Mouse (Mus musculus): Measurements from ENCODE around the gene Olfr410. TPM values are rescaled to one million over a fixed set of nuclear protein-coding genes. Genes with fewer than 3 reads are reported as not detected.

The Olfr410 gene
- not detected in 2 replicates for polyA plus RNA-seq (2016; fragmentation: Nextera tagmentation; extraction: Ambion mirVana)

DNA sequence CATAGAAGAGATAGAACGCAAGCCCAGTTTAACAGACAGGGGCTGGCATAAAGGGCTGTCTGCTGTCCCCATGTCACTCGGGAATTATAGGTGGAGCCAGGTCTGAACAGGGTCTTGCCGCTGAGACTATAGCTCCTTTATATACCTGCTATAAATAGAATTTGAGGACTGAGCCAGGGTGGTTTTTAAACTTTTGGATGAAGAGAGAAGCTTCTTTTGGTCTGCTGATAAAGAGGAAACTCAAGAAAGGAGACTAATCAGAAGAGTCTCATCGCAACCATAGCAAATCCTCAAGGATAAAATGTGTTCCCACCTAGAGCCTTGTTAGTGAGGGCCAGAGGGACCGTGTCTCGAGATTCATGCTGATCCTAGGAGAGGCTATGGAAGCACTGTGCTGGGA is at the start of gene Olfr410:
Gene Olfr410 (minus strand): TSS at position 101 of the 400 bp plus-strand sequence.
- Histone ChIP-seq H3K9me3 (no peaks in the 10 kb centered on the region; the same call in 1 of the 2 replicates), H3K4me2 (no peak within 1 kb of the TSS), H3K27me3 (no peaks in the 10 kb centered on the region), H3K27ac (no peak within 1 kb of the TSS), H3K4me3 (replicated peaks) (no peak within 1 kb of the TSS), H3K4me1 (replicated peaks) (no peaks in the 10 kb centered on the region), H3K9ac (replicated peaks) (no peak within 1 kb of the TSS), H3K36me3 (no peaks in the 10 kb centered on the region)
- no peak for ATAC-seq (ENCODE audit: insufficient number of reproducible peaks, insufficient read depth, low FRiP score, low TSS enrichment, low read depth)
- 75% methylated on average over 6 of the region's 6 CpGs for WGBS

DNA sequence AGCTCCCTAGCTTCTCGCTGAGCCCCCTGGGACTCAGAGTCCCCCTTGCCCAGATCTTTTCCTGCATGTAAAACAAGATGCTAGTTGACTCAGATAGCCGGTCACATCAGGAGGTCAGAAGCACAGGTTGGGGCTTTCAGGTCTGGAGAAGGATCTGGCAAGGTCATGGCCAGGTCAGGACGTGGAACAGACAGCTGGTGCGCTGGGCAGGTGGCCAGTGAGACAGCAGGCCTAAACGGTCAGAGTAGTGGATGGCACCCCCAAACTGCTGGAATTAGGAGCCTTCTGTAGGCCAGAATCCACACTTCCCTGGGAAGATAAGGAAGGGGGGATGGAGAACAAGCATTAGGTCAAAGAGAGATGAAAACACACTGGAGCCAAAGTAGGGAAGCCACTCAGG is 49.4 kb upstream of the Olfr410 start:
- H3K27ac ChIP-seq: no peak overlapping the region
- H3K4me1 ChIP-seq (replicated peaks): 0 out of 2 replicates have a peak, but pooled peaks cover 7% of the 10 kb centered on the region
- no peaks in the 10 kb centered on the region for H3K27me3 ChIP-seq
- no peak overlapping the region for H3K4me2 ChIP-seq
- H3K4me3 ChIP-seq (replicated peaks): no peak overlapping the region
- no peak overlapping the region for H3K9ac ChIP-seq (replicated peaks)
- 81% methylated on average over 5 of the region's 5 CpGs for WGBS
- no peaks in the 10 kb centered on the region for H3K9me3 ChIP-seq
- no peaks in the 10 kb centered on the region for H3K36me3 ChIP-seq
- no peak for ATAC-seq (ENCODE audit: insufficient number of reproducible peaks, insufficient read depth, low FRiP score, low TSS enrichment, low read depth)

DNA sequence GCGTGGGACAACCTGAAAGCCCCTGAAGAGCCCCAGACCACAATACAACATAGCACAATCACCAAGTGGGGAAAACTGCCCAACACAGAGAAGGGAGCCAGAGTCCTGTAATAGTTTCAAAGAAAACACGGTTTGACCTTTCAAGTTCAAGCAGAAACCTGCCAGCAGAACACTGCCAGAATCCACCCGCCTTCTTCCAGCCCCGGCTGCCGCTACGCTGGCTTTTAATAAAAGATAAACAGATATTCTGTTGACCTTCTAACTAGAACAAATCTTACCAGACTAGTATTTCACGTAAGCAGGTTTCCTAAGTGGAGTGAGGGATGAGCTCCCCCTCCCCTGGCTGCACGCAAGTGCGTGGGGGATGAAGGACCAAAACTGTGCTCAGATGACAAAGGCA is 47.8 kb upstream of the Olfr410 start:
- no peak for ATAC-seq (ENCODE audit: insufficient number of reproducible peaks, insufficient read depth, low FRiP score, low TSS enrichment, low read depth)
- Histone ChIP-seq H3K9ac (replicated peaks) (no peak overlapping the region), H3K9me3 (no peaks in the 10 kb centered on the region), H3K4me3 (replicated peaks) (no peak overlapping the region), H3K36me3 (no peaks in the 10 kb centered on the region), H3K27me3 (no peaks in the 10 kb centered on the region), H3K4me2 (no peak overlapping the region), H3K4me1 (replicated peaks) (0 out of 2 replicates have a peak, but pooled peaks cover 7% of the 10 kb centered on the region), H3K27ac (no peak overlapping the region)
- WGBS: 86% methylated on average over 9 of the region's 9 CpGs

DNA sequence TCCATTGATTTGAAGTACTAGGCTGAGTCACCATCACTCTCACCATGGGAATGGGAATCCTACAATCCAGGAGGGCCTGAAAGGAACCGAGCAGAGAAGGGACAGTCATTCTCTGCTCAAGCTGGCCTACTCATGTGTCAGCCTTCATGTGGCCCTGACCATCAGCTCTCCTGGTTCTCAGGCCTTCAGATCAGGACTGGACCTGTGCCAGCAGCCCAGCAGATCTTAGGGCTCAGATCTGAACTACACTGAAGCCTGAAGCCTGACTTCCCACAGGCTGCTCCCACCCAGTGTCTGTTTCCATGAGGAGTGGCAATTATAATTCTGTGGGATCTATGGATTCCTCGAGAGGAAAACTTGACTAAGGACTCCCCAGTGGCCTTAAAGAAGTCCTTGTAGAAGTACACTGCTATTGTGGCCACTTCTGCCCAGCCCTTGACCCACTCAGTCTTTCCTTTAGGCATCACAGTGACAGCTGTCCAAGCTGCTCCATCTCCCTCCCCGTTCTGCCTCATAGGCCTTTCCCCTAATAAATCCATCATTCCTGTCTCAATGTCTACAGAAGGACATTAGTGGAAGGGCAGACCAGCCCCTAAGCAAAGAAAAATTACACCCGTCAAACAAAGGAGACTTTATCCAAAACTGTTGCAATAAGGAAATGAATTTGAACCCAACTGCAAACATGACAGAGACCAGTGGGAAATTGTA is 41.5 kb upstream of the Olfr410 start:
- WGBS: 73% methylated on average over 4 of the region's 4 CpGs
- Histone ChIP-seq H3K9ac (replicated peaks) (no peak overlapping the region), H3K36me3 (no peaks in the 10 kb centered on the region), H3K27me3 (0 out of 2 replicates have a peak, but pooled peaks cover 4% of the 10 kb centered on the region), H3K4me3 (replicated peaks) (no peak overlapping the region), H3K27ac (no peak overlapping the region), H3K4me2 (no peak overlapping the region), H3K4me1 (replicated peaks) (0 out of 2 replicates have a peak, but pooled peaks cover 5% of the 10 kb centered on the region), H3K9me3 (no peaks in the 10 kb centered on the region)
- ATAC-seq (ENCODE audit: insufficient number of reproducible peaks, insufficient read depth, low FRiP score, low TSS enrichment, low read depth): no peak

DNA sequence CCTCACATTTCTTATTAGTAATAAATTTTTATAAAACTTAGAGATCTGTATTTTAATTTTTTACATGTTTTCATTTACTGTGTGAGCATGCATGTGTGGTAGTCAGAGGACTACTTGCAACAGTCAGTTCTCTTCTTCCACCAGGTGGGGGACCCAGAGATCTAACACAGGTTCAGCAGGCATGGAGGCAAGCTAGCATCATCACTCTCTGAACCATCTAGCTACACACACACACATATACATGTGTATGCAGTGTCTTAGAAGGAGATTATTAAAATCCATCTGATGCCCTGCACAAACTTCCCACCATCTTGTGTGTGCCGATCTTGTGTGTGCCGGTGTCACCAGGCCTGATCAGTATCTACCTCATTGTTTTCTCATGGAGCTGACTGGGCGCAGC is 39.0 kb upstream of the Olfr410 start:
- ATAC-seq (ENCODE audit: insufficient number of reproducible peaks, insufficient read depth, low FRiP score, low TSS enrichment, low read depth): no peak
- WGBS: 68% methylated on average over 3 of the region's 3 CpGs
- no peak overlapping the region for H3K27ac ChIP-seq

DNA sequence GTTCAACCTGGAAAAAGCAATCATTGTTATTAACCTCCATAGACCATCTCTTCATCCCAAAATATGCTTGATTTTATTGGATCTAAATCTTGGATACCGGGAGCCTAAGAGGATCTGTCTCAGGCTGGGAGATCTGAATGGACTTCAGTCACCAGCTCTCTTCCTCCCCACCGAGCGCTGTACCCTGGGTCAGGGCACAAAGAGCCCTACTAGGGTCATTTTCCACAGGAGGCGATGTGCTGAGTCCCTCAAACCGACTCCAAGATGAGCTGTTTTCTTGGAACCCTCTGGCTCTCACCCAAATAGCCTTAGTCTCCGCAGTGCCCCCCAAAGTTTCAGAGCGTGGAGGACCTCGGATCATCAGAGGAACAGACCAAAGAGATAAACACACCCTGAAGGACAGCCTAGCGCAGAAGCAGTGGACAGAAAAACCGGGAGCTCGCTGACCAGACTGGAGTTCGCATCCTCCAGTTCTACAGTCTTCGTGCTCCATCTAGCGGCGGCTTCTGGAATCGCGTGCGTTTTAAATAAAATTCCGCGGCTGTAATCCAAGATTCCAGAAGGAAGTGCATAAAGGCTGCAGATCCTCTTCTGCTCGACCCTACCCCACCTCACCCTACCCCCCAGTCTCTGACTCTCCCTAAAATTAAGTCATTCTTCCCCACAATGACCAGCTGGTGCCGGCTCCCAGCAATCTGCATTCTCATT is 33.7 kb upstream of the Olfr410 start:
- no peak overlapping the region for H3K4me3 ChIP-seq (replicated peaks)
- no peaks in the 10 kb centered on the region for H3K4me1 ChIP-seq (replicated peaks)
- 14% methylated on average over 22 of the region's 22 CpGs for WGBS
- no peak overlapping the region for H3K9ac ChIP-seq (replicated peaks)
- peaks cover under 1% of the 10 kb centered on the region; the same call in 1 of the 2 replicates for H3K9me3 ChIP-seq
- no peak for ATAC-seq (ENCODE audit: insufficient number of reproducible peaks, insufficient read depth, low FRiP score, low TSS enrichment, low read depth)
- no peak overlapping the region for H3K4me2 ChIP-seq
- no peak overlapping the region for H3K27ac ChIP-seq
- H3K36me3 ChIP-seq: no peaks in the 10 kb centered on the region
- peaks cover 13% of the 10 kb centered on the region; the same call in 1 of the 2 replicates for H3K27me3 ChIP-seq

More for the DNA sequence above, 39.0 kb upstream of the Olfr410 start:
- Histone ChIP-seq H3K9ac (replicated peaks) (no peak overlapping the region), H3K9me3 (no peaks in the 10 kb centered on the region), H3K4me1 (replicated peaks) (0 out of 2 replicates have a peak, but pooled peaks cover 5% of the 10 kb centered on the region), H3K36me3 (no peaks in the 10 kb centered on the region), H3K27me3 (0 out of 2 replicates have a peak, but pooled peaks cover 9% of the 10 kb centered on the region), H3K4me3 (replicated peaks) (no peak overlapping the region), H3K4me2 (no peak overlapping the region)

DNA sequence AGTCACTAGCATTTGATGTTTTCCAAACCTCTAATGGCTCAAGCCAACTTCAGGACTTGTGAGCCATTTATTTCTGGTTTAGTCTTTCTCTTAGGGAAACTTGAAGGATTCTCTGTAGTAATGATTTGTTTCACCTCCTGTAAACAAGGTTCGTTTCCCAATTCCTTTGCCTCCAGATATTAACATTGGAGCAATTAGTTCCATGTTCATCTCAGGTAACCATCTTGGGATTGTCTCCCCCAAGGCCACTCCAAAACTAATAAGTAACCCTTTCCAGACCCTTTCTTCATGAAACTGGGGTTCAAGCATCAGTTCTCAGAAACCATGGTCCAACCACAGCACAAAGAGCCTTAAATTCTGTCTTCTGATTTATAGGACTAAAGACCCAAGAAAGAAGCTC is 23.9 kb upstream of the Olfr410 start, which contains the start of gene Olfr412:
Gene Olfr412 (plus strand): TSS at position 301 of the 400 bp plus-strand sequence.
- 65% methylated on average over 1 of the region's 1 CpGs for WGBS

DNA sequence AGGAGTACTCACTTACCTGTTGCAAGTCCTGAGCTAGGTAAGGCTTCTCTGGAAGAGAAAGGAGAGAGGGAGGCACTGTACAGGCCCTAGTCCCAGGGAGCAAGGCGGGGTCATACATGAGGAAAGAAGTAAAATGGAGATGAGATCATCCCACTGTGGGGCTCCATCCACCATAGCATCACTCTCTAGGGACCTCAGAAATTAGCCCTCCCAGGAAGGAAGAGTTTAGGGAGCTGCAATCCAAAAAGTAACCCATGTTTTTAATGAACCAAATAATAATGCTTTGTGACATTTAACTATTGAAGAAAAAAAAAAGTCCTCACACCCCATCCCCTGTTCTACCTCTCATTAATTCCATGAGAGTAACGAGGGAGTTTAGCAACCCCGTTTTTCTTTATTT is 14.7 kb upstream of the Olfr410 start, which contains the start of gene Olfr411:
Gene Olfr411 (minus strand): TSS at position 101 of the 400 bp plus-strand sequence.
- H3K9ac ChIP-seq (replicated peaks): no peak within 1 kb of the TSS
- ATAC-seq (ENCODE audit: insufficient number of reproducible peaks, insufficient read depth, low FRiP score, low TSS enrichment, low read depth): no peak
- no peaks in the 10 kb centered on the region for H3K36me3 ChIP-seq
- 82% methylated on average over 3 of the region's 3 CpGs for WGBS
- no peaks in the 10 kb centered on the region for H3K27me3 ChIP-seq
- H3K27ac ChIP-seq: no peak within 1 kb of the TSS
- H3K4me1 ChIP-seq (replicated peaks): no peaks in the 10 kb centered on the region
- H3K4me2 ChIP-seq: no peak within 1 kb of the TSS
- H3K9me3 ChIP-seq: 0 out of 2 replicates have a peak, but pooled peaks cover 3% of the 10 kb centered on the region
- no peak within 1 kb of the TSS for H3K4me3 ChIP-seq (replicated peaks)

More for the DNA sequence above, 23.9 kb upstream of the Olfr410 start, which contains the start of gene Olfr412:
- Histone ChIP-seq H3K9ac (replicated peaks) (no peak within 1 kb of the TSS), H3K27ac (no peak within 1 kb of the TSS), H3K27me3 (no peaks in the 10 kb centered on the region), H3K4me3 (replicated peaks) (no peak within 1 kb of the TSS), H3K36me3 (no peaks in the 10 kb centered on the region), H3K9me3 (peaks cover 8% of the 10 kb centered on the region; the same call in 1 of the 2 replicates), H3K4me1 (replicated peaks) (no peaks in the 10 kb centered on the region), H3K4me2 (no peak within 1 kb of the TSS)
- ATAC-seq (ENCODE audit: insufficient number of reproducible peaks, insufficient read depth, low FRiP score, low TSS enrichment, low read depth): no peak

DNA sequence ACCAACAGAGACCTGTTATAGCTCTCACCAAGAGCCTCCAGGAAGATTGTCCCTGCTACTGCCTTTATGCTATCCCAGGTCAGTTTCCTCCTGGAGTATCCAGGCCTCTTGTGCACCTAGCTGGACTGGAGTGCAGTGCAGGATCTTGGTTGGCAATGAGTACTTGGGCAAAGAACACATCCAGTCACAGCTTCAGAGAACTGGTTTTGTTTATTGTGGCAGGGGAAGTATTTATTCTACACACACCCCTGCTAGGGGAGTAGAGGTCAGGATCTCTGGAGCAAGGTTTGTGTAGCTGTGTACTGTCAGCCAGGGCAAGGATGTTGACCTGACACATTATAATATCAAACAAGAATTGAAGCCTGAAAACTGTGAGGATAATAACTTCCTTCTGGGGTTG is 9.1 kb downstream of the Olfr410 start:
- Histone ChIP-seq H3K4me3 (replicated peaks) (no peak overlapping the region), H3K4me2 (no peak overlapping the region), H3K4me1 (replicated peaks) (no peaks in the 10 kb centered on the region), H3K9ac (replicated peaks) (no peak overlapping the region), H3K9me3 (no peaks in the 10 kb centered on the region), H3K27ac (no peak overlapping the region), H3K36me3 (no peaks in the 10 kb centered on the region), H3K27me3 (no peaks in the 10 kb centered on the region)
- no peak for ATAC-seq (ENCODE audit: insufficient number of reproducible peaks, insufficient read depth, low FRiP score, low TSS enrichment, low read depth)

DNA sequence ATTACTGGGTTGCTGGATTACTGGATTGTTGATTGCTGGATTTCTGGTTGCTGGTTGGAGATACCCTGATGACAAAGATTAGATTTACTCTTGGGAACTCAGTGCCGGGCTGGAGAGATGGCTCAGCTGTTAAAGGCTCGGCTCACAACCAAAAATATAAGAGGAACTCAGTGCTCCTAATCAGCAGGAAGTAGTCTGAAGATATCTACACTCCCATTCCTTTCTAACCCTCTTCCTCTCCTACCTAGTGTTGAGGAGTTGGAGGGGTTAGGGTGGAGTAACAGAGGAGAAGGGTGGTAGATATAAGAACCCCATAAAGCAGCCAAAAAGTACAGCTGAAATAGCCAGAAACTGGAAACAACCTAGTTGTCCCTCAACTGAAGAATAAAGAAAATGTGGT is 11.8 kb downstream of the Olfr410 start:
- H3K4me2 ChIP-seq: no peak overlapping the region
- ATAC-seq (ENCODE audit: insufficient number of reproducible peaks, insufficient read depth, low FRiP score, low TSS enrichment, low read depth): no peak
- WGBS: 74% methylated on average over 2 of the region's 2 CpGs
- H3K36me3 ChIP-seq: no peaks in the 10 kb centered on the region
- H3K4me3 ChIP-seq (replicated peaks): no peak overlapping the region
- H3K9ac ChIP-seq (replicated peaks): no peak overlapping the region
- no peak overlapping the region for H3K27ac ChIP-seq
- H3K27me3 ChIP-seq: no peaks in the 10 kb centered on the region
- no peaks in the 10 kb centered on the region for H3K4me1 ChIP-seq (replicated peaks)
- H3K9me3 ChIP-seq: no peaks in the 10 kb centered on the region

DNA sequence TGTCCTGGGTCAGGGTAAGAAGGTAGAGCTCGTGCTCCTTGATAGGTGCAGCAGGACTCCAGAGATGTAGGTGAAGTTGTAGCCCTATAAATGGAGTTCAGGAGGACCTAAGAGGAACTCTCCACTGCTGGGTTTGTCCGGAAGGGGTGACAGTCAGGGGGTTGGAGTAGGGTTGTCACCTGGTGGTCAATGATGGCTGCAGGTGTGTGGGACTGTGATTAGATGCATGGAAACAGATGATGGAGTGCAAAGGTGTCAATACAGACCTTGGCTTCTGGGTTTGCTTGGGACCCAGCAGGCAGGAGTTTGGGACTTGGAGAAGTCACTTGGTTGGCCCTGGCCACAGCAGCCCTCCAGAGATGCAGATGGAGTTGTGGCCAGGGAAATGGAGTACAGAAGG is 50.6 kb downstream of the Olfr410 start:
- Histone ChIP-seq H3K36me3 (no peaks in the 10 kb centered on the region), H3K9me3 (0 out of 2 replicates have a peak, but pooled peaks cover 6% of the 10 kb centered on the region), H3K27ac (no peak overlapping the region), H3K4me1 (replicated peaks) (no peaks in the 10 kb centered on the region), H3K4me2 (no peak overlapping the region), H3K9ac (replicated peaks) (no peak overlapping the region), H3K27me3 (no peaks in the 10 kb centered on the region), H3K4me3 (replicated peaks) (no peak overlapping the region)
- ATAC-seq (ENCODE audit: insufficient number of reproducible peaks, insufficient read depth, low FRiP score, low TSS enrichment, low read depth): no peak
- WGBS: 81% methylated on average over 2 of the region's 2 CpGs
